Mouse (Mus musculus) kidney, postnatal 0 days (tissue): Measurements from ENCODE around the gene Hoxa10. TPM values are rescaled to one million over a fixed set of nuclear protein-coding genes. Genes with fewer than 3 reads are reported as not detected.
A peak's percentile ranks its signal among the peaks of the same experiment; 100 is the strongest.

Experiments used
- ATAC-seq: fragments of 200-750 bp; cut with Nextera tagmentation; replicated peaks from 2 replicates; pipeline ENCODE4 v1.8.0; 2017; ENCODE audit warnings: low read depth, moderate number of reproducible peaks, moderate TSS enrichment, moderate library complexity; ENCODE audit not compliant: low FRiP score
- DNase-seq: peaks from one replicate; pipeline ENCODE4 v3.0.0-alpha.2; 2016; ENCODE audit warnings: low spot score
- H3K27ac ChIP-seq: fragments of 300-500 bp; sonication (generic); 2 replicates; pipeline ENCODE4 v1.5.1; 2014; ENCODE audit warnings: mild to moderate bottlenecking
- H3K27me3 ChIP-seq: fragments of 300-500 bp; sonication (generic); 2 replicates; pipeline ENCODE4 v1.6.1; 2014; ENCODE audit warnings: low read length, mixed read lengths; ENCODE audit not compliant: insufficient read depth
- H3K36me3 ChIP-seq: fragments of 300-500 bp; sonication (generic); 2 replicates; pipeline ENCODE4 v1.6.1; 2014; ENCODE audit warnings: low read length, mixed read lengths; ENCODE audit not compliant: insufficient read depth
- H3K4me1 ChIP-seq: fragments of 300-500 bp; sonication (generic); replicated peaks from 2 replicates; pipeline ENCODE4 v1.6.1; 2014; ENCODE audit warnings: antibody characterized with exemption, low read length, mixed read lengths; ENCODE audit not compliant: insufficient read depth
- H3K4me2 ChIP-seq: fragments of 300-500 bp; sonication (generic); 2 replicates; pipeline ENCODE4 v1.6.1; 2014; ENCODE audit warnings: mild to moderate bottlenecking, low read length, moderate library complexity, mixed read lengths
- H3K4me3 ChIP-seq: fragments of 300-500 bp; sonication (generic); replicated peaks from 2 replicates; pipeline ENCODE4 v1.5.1; 2014; ENCODE audit warnings: low read depth, low read length
- H3K9ac ChIP-seq: fragments of 300-500 bp; sonication (generic); 2 replicates; pipeline ENCODE4 v1.6.1; 2014; ENCODE audit warnings: low read depth, low read length
- H3K9me3 ChIP-seq: fragments of 300-500 bp; sonication (generic); replicated peaks from 2 replicates; pipeline ENCODE4 v1.6.1; 2016; ENCODE audit warnings: low read length, inconsistent platforms, mixed read lengths
- CTCF ChIP-seq: IDR thresholded peaks from 2 replicates; pipeline ENCODE4 v1.5.1; 2016; ENCODE audit warnings: antibody characterized with exemption, low read depth, mild to moderate bottlenecking, moderate library complexity
- WGBS: fragments of 180-500 bp; shearing (Covaris S2); extraction: QIAGEN DNeasy Blood & Tissue Kit; methylation state at CpG from one replicate; pipeline ENCODE4 v1.1.7; 2014; 5-methylcytosine and 5-hydroxymethylcytosine counted together
- polyA plus RNA-seq: library from polyadenylated mRNA; unstranded; fragments of >200 nt; fragmentation: Nextera tagmentation; extraction: Ambion mirVana; gene quantifications from 2 replicates; pipeline ENCODE4 v1.2.1, GENCODE M21; 2015

The Hoxa10 gene
- polyA plus RNA-seq, 1 experiment from 2014 or later = 183 TPM

GRCm38 (mm10) chr6:52248638-52249414 lies 8.2 kb upstream of the Hoxa10 start:
- no peak for TF ChIP-seq CTCF
- Histone ChIP-seq H3K36me3 (no peaks in the 10 kb centered on the region), H3K9ac (peak overlapping the region; percentile 60), H3K27me3 (peaks cover 20% of the 10 kb centered on the region), H3K27ac (peak overlapping the region; percentile 78), H3K4me3 (peak overlapping the region; percentile 72), H3K4me2 (peak overlapping the region; percentile 90), H3K9me3 (no peaks in the 10 kb centered on the region), H3K4me1 (peaks cover 19% of the 10 kb centered on the region)
- ATAC-seq (no peak), DNase-seq (peak; percentile 77)
- 11% methylated on average over 27 of the region's 27 CpGs for WGBS

- no peak for DNase-seq
- H3K27me3 ChIP-seq = peaks cover 20% of the 10 kb centered on the region
- peak overlapping the region; percentile 90 for H3K4me2 ChIP-seq
- ATAC-seq = no peak
- no peaks in the 10 kb centered on the region for H3K36me3 ChIP-seq
- H3K4me1 ChIP-seq = peaks cover 13% of the 10 kb centered on the region
- H3K9me3 ChIP-seq = no peaks in the 10 kb centered on the region
- peak overlapping the region; percentile 78 for H3K27ac ChIP-seq
- H3K4me3 ChIP-seq = peak overlapping the region; percentile 72
- H3K9ac ChIP-seq = peak overlapping the region; percentile 60
- no peak for TF ChIP-seq CTCF
- WGBS = 10% methylated on average over 23 of the region's 23 CpGs
Observed at GRCm38 (mm10) chr6:52247766-52248637, 7.3 kb upstream of the Hoxa10 start.

- peak overlapping the region; percentile 90 for H3K4me2 ChIP-seq
- TF ChIP-seq CTCF = no peak
Observed at GRCm38 (mm10) chr6:52246916-52247315, 6.3 kb upstream of the Hoxa10 start.

DNA sequence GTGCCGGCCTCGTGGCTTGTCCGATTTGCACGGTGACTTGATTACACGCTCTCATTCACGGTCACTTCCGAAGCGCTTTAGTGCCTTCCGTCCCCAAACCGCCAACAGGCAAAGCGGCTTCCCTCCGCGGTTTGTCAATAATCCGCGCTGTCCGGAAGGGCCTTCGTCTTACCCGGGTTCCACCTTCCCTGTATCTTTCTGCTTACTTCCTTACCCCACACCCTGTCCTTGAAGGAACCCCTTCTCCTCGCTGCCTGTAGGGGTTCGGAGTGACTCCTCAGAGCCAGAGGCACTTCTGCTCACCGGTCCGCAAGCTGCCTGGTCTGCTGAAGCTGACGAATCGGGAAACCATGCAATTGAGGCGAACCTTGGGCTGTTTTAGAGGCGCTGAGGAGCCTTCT lies 5.7 kb upstream of the Hoxa10 start:
- 2% methylated on average over 26 of the region's 26 CpGs for WGBS
- Histone ChIP-seq H3K9me3 (no peaks in the 10 kb centered on the region), H3K4me3 (peak overlapping the region; percentile 72), H3K4me2 (peak overlapping the region; percentile 90), H3K36me3 (no peaks in the 10 kb centered on the region), H3K27ac (peak overlapping the region; percentile 88), H3K9ac (peak overlapping the region; percentile 93), H3K4me1 (peaks cover 15% of the 10 kb centered on the region), H3K27me3 (peaks cover 4% of the 10 kb centered on the region; the same call in 1 of the 2 replicates)
- DNase-seq (no peak), ATAC-seq (no peak)
- no peak for TF ChIP-seq CTCF

More at GRCm38 (mm10) chr6:52246916-52247315, 6.3 kb upstream of the Hoxa10 start:
- H3K27ac ChIP-seq = peak overlapping the region; percentile 88
- ATAC-seq = no peak
- H3K36me3 ChIP-seq = no peaks in the 10 kb centered on the region
- peaks cover 13% of the 10 kb centered on the region for H3K4me1 ChIP-seq
- no peak for DNase-seq
- peaks cover 10% of the 10 kb centered on the region; the same call in 1 of the 2 replicates for H3K27me3 ChIP-seq
- H3K9ac ChIP-seq = peak overlapping the region; percentile 93
- no peaks in the 10 kb centered on the region for H3K9me3 ChIP-seq
- 15% methylated on average over 3 of the region's 3 CpGs for WGBS
- H3K4me3 ChIP-seq = peak overlapping the region; percentile 72

DNA sequence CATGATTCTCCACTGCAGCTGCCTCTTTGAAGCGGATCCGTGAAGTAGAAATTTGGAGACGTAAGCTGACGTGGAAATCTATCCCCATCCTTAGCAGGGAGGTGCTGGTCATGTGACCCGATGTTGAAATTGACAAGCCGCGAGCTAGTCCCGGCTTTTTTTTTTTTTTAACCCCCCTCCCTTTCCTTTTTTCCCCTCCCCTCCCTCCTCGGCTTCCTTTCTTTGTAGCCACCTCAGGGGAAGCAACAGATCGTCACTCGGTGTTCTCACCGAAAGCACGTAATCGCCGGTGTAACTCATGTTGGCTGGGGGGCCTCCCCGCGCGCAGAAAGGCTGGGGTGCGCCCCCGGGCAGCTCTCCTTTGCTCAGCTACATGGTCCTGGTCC lies 5.1 kb upstream of the Hoxa10 start, which contains the start of gene Hoxa11:
TSS of gene Hoxa11 (minus strand) at position 54 of the 386 bp plus-strand sequence.
- no peaks in the 10 kb centered on the region for H3K9me3 ChIP-seq
- DNase-seq (peak; percentile 95), ATAC-seq (peak; percentile 8)
- H3K27me3 ChIP-seq = no peaks in the 10 kb centered on the region
- H3K4me3 ChIP-seq = peak within 1 kb of the TSS; percentile 72
- H3K4me2 ChIP-seq = peak within 1 kb of the TSS; percentile 90
- peak within 1 kb of the TSS; percentile 88 for H3K27ac ChIP-seq
- H3K36me3 ChIP-seq = no peaks in the 10 kb centered on the region
- peaks cover 22% of the 10 kb centered on the region for H3K4me1 ChIP-seq
- WGBS = 1% methylated on average over 20 of the region's 20 CpGs
- H3K9ac ChIP-seq = peak within 1 kb of the TSS; percentile 93
- no peak for TF ChIP-seq CTCF
